Mouse (Mus musculus): ENCODE data around the gene Cul5. TPM values are rescaled to one million over a fixed set of nuclear protein-coding genes. Genes with fewer than 3 reads are reported as not detected.

The Cul5 gene
- polyA plus RNA-seq (2014; fragmentation: Illumina TruSeq; extraction: RNeasy Lipid Tissue Mini Kit (QIAGEN cat#74804); ENCODE audit: low read depth, low replicate concordance): 115 TPM

GRCm38 (mm10) chr9:53669680-53670219 lies at the start of gene Cul5:
Cul5 (minus strand) TSS chr9:53670014.

GRCm38 (mm10) chr9:53705992-53706696 lies 36.3 kb upstream of the Cul5 start, which contains the start of gene Rab39:
Rab39 (minus strand) TSS chr9:53706232.

GRCm38 (mm10) chr9:53609968-53610781 lies 59.6 kb downstream of the Cul5 start, which contains the start of gene Acat1:
Acat1 (minus strand) TSS chr9:53610382.

Other genes starting within 250 kb of the Cul5 start
- gene Atm, start 133.3 kb downstream of the Cul5 start, polyA plus RNA-seq (2014; fragmentation: Illumina TruSeq; extraction: RNeasy Lipid Tissue Mini Kit (QIAGEN cat#74804); ENCODE audit: low read depth, low replicate concordance): 18.5 TPM
- 34.5 TPM for gene Npat, start 133.0 kb downstream of the Cul5 start, polyA plus RNA-seq (2014; fragmentation: Illumina TruSeq; extraction: RNeasy Lipid Tissue Mini Kit (QIAGEN cat#74804); ENCODE audit: low read depth, low replicate concordance)
- gene Acat1, start 59.6 kb downstream of the Cul5 start, polyA plus RNA-seq (2014; fragmentation: Illumina TruSeq; extraction: RNeasy Lipid Tissue Mini Kit (QIAGEN cat#74804); ENCODE audit: low read depth, low replicate concordance): 131 TPM
- 1.9 TPM for gene Rab39, start 36.2 kb upstream of the Cul5 start, polyA plus RNA-seq (2014; fragmentation: Illumina TruSeq; extraction: RNeasy Lipid Tissue Mini Kit (QIAGEN cat#74804); ENCODE audit: low read depth, low replicate concordance)
- gene Slc35f2, start 101.5 kb upstream of the Cul5 start, polyA plus RNA-seq (2014; fragmentation: Illumina TruSeq; extraction: RNeasy Lipid Tissue Mini Kit (QIAGEN cat#74804); ENCODE audit: low read depth, low replicate concordance): 1.0 TPM
- not detected for gene Sln, start 180.2 kb upstream of the Cul5 start, polyA plus RNA-seq (2014; fragmentation: Illumina TruSeq; extraction: RNeasy Lipid Tissue Mini Kit (QIAGEN cat#74804); ENCODE audit: low read depth, low replicate concordance)

Data from adrenal gland, adult 10 weeks (tissue).